ENCODE assay signal across 27 mouse cellular contexts in genomic region chr11:65814381-65814780, GRCm38 (mm10). TPM values are rescaled to one million over a fixed set of nuclear protein-coding genes. Genes with fewer than 3 reads are reported as not detected.
DNase-seq lines count a peak whose midpoint lies in the region; ATAC-seq lines count a peak whose summit lies in the region.
"Had no signal": no experiment of that assay in that cellular context is flagged by ENCODE, and none has a peak within 500 bp of the region (broad histone marks: within the 10 kb centered on the region; RNA-seq: fewer than 3 reads in every experiment).

No protein-coding gene starts in this region.

- peaks cover 17% of the 10 kb centered on the region for H3K4me1 ChIP-seq in embryonic facial prominence, embryonic 15.5 days
- peaks cover 24% of the 10 kb centered on the region for H3K4me1 ChIP-seq in embryonic facial prominence, embryonic 10.5 days
- H3K4me1 ChIP-seq: intestine, embryonic 15.5 days had no signal

- DNase-seq in cerebellum, postnatal 10 days, result peak; percentile 66 to 71
- no peak for DNase-seq in cerebellum, adult 11-12 months
- no peak for DNase-seq in embryonic facial prominence, embryonic 10.5 days (ENCODE audit: low spot score)
- DNase-seq in left cerebral cortex, postnatal 4 days, result peak; percentile 41
- DNase-seq in left cerebral cortex, postnatal 14 days (ENCODE audit: low spot score in 2 of 2), result no peak
- DNase-seq: adrenal gland, postnatal 10 days; adrenal gland, postnatal 36 days; B cell, adult 2 months; cerebellum, adult 9-11 months; embryo, embryonic 11 days; forebrain, postnatal 0 days; gastrocnemius, adult 2 months; gastrocnemius, postnatal 14 days; heart, adult 18-20 months; heart, postnatal 14 days; heart, postnatal 4 days; kidney, adult 11 months; kidney, adult 8-10 months had no signal

- H3K27me3 ChIP-seq in embryonic facial prominence, embryonic 15.5 days, result no peaks in the 10 kb centered on the region
- H3K27me3 ChIP-seq in embryonic facial prominence, embryonic 10.5 days (replicated peaks; ENCODE audit: low read depth, poor library complexity, severe bottlenecking), result 0 out of 2 replicates have a peak, but pooled peaks cover 4% of the 10 kb centered on the region
- H3K27me3 ChIP-seq: CH12.LX; heart, embryonic 12.5 days; heart, embryonic 15.5 days; hindbrain, embryonic 15.5 days; intestine, embryonic 15.5 days; Patski had no signal

- 92% methylated on average over 9 of the region's 9 CpGs for WGBS in embryonic facial prominence, embryonic 15.5 days
- 87% methylated on average over 9 of the region's 9 CpGs for WGBS in embryonic facial prominence, embryonic 10.5 days

- no peak overlapping the region for H3K27ac ChIP-seq in embryonic facial prominence, embryonic 15.5 days (replicated peaks)
- no peak overlapping the region for H3K27ac ChIP-seq in embryonic facial prominence, embryonic 10.5 days (replicated peaks)
- H3K27ac ChIP-seq: gastrocnemius, adult 2 months; heart, embryonic 15.5 days; hindbrain, embryonic 15.5 days; intestine, embryonic 15.5 days had no signal

- H3K4me3 ChIP-seq in embryonic facial prominence, embryonic 15.5 days (replicated peaks), result no peak overlapping the region
- H3K4me3 ChIP-seq in embryonic facial prominence, embryonic 10.5 days, result no peak overlapping the region
- H3K4me3 ChIP-seq: gastrocnemius, adult 2 months; heart, embryonic 12.5 days; heart, embryonic 15.5 days; hindbrain, embryonic 15.5 days; intestine, embryonic 15.5 days had no signal

- H3K9ac ChIP-seq in embryonic facial prominence, embryonic 15.5 days, result no peak overlapping the region
- H3K9ac ChIP-seq: forebrain, postnatal 0 days; heart, embryonic 12.5 days; heart, embryonic 15.5 days; hindbrain, embryonic 15.5 days; intestine, embryonic 15.5 days had no signal

- peak; percentile 19; the same call in 1 of the 2 replicates for ATAC-seq in embryonic facial prominence, embryonic 15.5 days (ENCODE audit: insufficient number of reproducible peaks, low FRiP score, low TSS enrichment, low read depth)
- ATAC-seq: forebrain, embryonic 14.5 days; forebrain, postnatal 0 days; intestine, embryonic 15.5 days; Patski had no signal

- intact Hi-C loops in left cerebral cortex, postnatal 4 days (cut with DNase I), result no loop called here
- intact Hi-C loops in left cerebral cortex, postnatal 14 days (cut with DNase I), result no loop called here

- H3K4me2 ChIP-seq in embryonic facial prominence, embryonic 15.5 days (replicated peaks), result no peak overlapping the region
- H3K4me2 ChIP-seq: heart, embryonic 12.5 days; heart, embryonic 15.5 days; hindbrain, embryonic 15.5 days; intestine, embryonic 15.5 days had no signal

- H3K9me3 ChIP-seq in embryonic facial prominence, embryonic 15.5 days (replicated peaks), result no peaks in the 10 kb centered on the region
- no peaks in the 10 kb centered on the region for H3K9me3 ChIP-seq in embryonic facial prominence, embryonic 10.5 days
- H3K9me3 ChIP-seq: G1E; heart, embryonic 12.5 days; heart, embryonic 15.5 days; hindbrain, embryonic 15.5 days; intestine, embryonic 15.5 days had no signal

- peaks cover 14% of the 10 kb centered on the region; the same call in 1 of the 2 replicates for H3K36me3 ChIP-seq in embryonic facial prominence, embryonic 15.5 days
- H3K36me3 ChIP-seq in embryonic facial prominence, embryonic 10.5 days (replicated peaks), result peaks cover 27% of the 10 kb centered on the region

RNA-seq across cellular contexts. Expression of gene Zkscan6, which starts 7.4 kb away (rescaled TPM):
- 14.1 and 14.8 TPM in 2 replicates for polyA plus RNA-seq in embryonic facial prominence, embryonic 15.5 days (2015; fragmentation: Nextera tagmentation; extraction: Ambion mirVana)
- 10.8 and 12.3 TPM in 2 replicates for polyA plus RNA-seq in embryonic facial prominence, embryonic 10.5 days (2016; fragmentation: Nextera tagmentation; extraction: Ambion mirVana)
- 10 to 100 TPM; 12.3 to 12.9 TPM for total RNA-seq in left cerebral cortex, postnatal 4 days (2021)
- total RNA-seq in left cerebral cortex, postnatal 14 days (2021), result 10 to 100 TPM in 1 of 2 experiments, 1 to 10 TPM in 1; 9.8 to 11.7 TPM

RNA-seq across cellular contexts. Expression of gene Map2k4, which starts 26.3 kb away (rescaled TPM):
- polyA plus RNA-seq in embryonic facial prominence, embryonic 15.5 days (2015; fragmentation: Nextera tagmentation; extraction: Ambion mirVana), result 56.9 and 61.8 TPM in 2 replicates
- 66.5 and 66.9 TPM in 2 replicates for polyA plus RNA-seq in embryonic facial prominence, embryonic 10.5 days (2016; fragmentation: Nextera tagmentation; extraction: Ambion mirVana)
- 100 to 1,000 TPM; 147 to 159 TPM for total RNA-seq in left cerebral cortex, postnatal 4 days (2021)
- total RNA-seq in left cerebral cortex, postnatal 14 days (2021), result 100 to 1,000 TPM; 201 to 202 TPM

Comparison
In these comparisons a context has a peak if more than half of its experiments do, and no peak if none do; other contexts are left out.
1. DNase-seq: peak in cerebellum, postnatal 10 days (2 of 2) and left cerebral cortex, postnatal 4 days (single experiment); none in cerebellum, adult 11-12 months (single experiment), embryonic facial prominence, embryonic 10.5 days (single experiment) and left cerebral cortex, postnatal 14 days (0 of 2).